Comparison of ENCODE assay signal across 8 mouse cellular contexts in the genomic region with DNA sequence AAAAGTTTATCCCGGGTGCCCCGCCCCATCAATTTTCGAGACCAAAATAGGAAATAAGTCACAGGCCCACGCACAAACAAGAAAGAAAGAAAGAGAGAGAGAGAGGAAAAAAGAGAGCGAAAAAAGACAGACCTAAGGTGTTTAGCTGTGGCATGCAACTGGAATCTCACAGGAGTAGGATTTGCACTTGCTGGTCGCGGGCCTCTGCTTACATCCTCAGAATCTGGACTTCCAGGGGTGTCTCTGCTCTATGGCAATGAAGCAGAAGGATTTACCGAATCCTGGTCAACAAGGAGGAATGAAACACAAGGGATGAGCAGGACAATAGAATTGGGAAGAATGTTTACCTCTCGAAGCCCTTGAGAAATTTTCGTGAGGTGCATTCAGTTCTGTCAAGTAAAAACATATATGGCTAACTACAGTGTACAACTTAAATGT. TPM values are rescaled to one million over a fixed set of nuclear protein-coding genes. Genes with fewer than 3 reads are reported as not detected.
DNase-seq lines count a peak whose midpoint lies in the region; ATAC-seq and TF ChIP-seq lines count a peak whose summit lies in the region.

No protein-coding gene starts in this region.

- intact Hi-C loops in left cerebral cortex, postnatal 14 days (cut with DNase I), result no loop called here

- peak overlapping the region; percentile 87 for H3K9ac ChIP-seq in kidney, postnatal 0 days (ENCODE audit: low read depth, low read length)
- H3K9ac ChIP-seq in hindbrain, embryonic 13.5 days, result peak overlapping the region; percentile 85
- peak overlapping the region; percentile 79 for H3K9ac ChIP-seq in midbrain, embryonic 15.5 days

- H3K27me3 ChIP-seq in kidney, postnatal 0 days (ENCODE audit: insufficient read depth, low read length), result no peaks in the 10 kb centered on the region
- H3K27me3 ChIP-seq in hindbrain, embryonic 13.5 days, result no peaks in the 10 kb centered on the region
- no peaks in the 10 kb centered on the region for H3K27me3 ChIP-seq in midbrain, embryonic 15.5 days (replicated peaks)

- TF ChIP-seq POLR2A in bone marrow macrophage, adult 2 months (IDR thresholded peaks at IDR 0.05; ENCODE audit: borderline replicate concordance, low read depth, low read length), result no peak

- TF ChIP-seq CTCF in kidney, postnatal 0 days (IDR thresholded peaks at IDR 0.05; ENCODE audit: low read depth), result no peak
- TF ChIP-seq CTCF in bone marrow macrophage, adult 2 months (IDR thresholded peaks at IDR 0.05; ENCODE audit: low read depth, low read length), result no peak

- no peaks in the 10 kb centered on the region for H3K4me1 ChIP-seq in kidney, postnatal 0 days (replicated peaks; ENCODE audit: insufficient read depth, low read length)
- H3K4me1 ChIP-seq in bone marrow macrophage, adult 2 months (ENCODE audit: control insufficient read depth, insufficient read depth, low read length), result peaks cover 5% of the 10 kb centered on the region
- H3K4me1 ChIP-seq in hindbrain, embryonic 13.5 days (replicated peaks), result peaks cover 14% of the 10 kb centered on the region
- peaks cover 18% of the 10 kb centered on the region for H3K4me1 ChIP-seq in midbrain, embryonic 15.5 days

- 15% methylated on average over 10 of the region's 10 CpGs for whole genome bisulfite sequencing in kidney, postnatal 0 days
- WGBS in hindbrain, embryonic 13.5 days, result 13% methylated on average over 10 of the region's 10 CpGs
- WGBS in midbrain, embryonic 15.5 days, result 14% methylated on average over 10 of the region's 10 CpGs

- H3K4me3 ChIP-seq in kidney, postnatal 0 days (replicated peaks; ENCODE audit: low read depth, low read length), result peak overlapping the region; percentile 84
- peak overlapping the region; percentile 96 for H3K4me3 ChIP-seq in bone marrow macrophage, adult 2 months (ENCODE audit: insufficient read depth, low read length)
- H3K4me3 ChIP-seq in hindbrain, embryonic 13.5 days, result peak overlapping the region; percentile 81
- H3K4me3 ChIP-seq in midbrain, embryonic 15.5 days, result peak overlapping the region; percentile 84

- ATAC-seq in kidney, postnatal 0 days (replicated peaks; ENCODE audit: low FRiP score, low read depth), result no peak
- ATAC-seq in hindbrain, embryonic 13.5 days (ENCODE audit: low FRiP score), result no peak
- ATAC-seq in midbrain, embryonic 15.5 days (replicated peaks), result no peak

- peak overlapping the region; percentile 75 for H3K4me2 ChIP-seq in kidney, postnatal 0 days (ENCODE audit: low read length)
- H3K4me2 ChIP-seq in hindbrain, embryonic 13.5 days, result peak overlapping the region; percentile 84
- H3K4me2 ChIP-seq in midbrain, embryonic 15.5 days, result peak overlapping the region; percentile 76

- H3K27ac ChIP-seq in kidney, postnatal 0 days, result peak overlapping the region; percentile 96
- peak overlapping the region; percentile 86 for H3K27ac ChIP-seq in bone marrow macrophage, adult 2 months (ENCODE audit: insufficient read depth, low read depth, low read length)
- H3K27ac ChIP-seq in hindbrain, embryonic 13.5 days, result peak overlapping the region; percentile 94
- peak overlapping the region; percentile 97 for H3K27ac ChIP-seq in midbrain, embryonic 15.5 days

- DNase-seq in kidney, postnatal 0 days (ENCODE audit: low spot score), result peak; percentile 46
- DNase-seq in kidney, postnatal 25 days, result no peak
- DNase-seq in left cerebral cortex, postnatal 14 days (ENCODE audit: low spot score in 2 of 2), result no peak
- DNase-seq in urinary bladder, postnatal 36 days (ENCODE audit: low spot score in 2 of 2), result no peak
- DNase-seq in urinary bladder, postnatal 4 days (ENCODE audit: low spot score in 2 of 2), result no peak

- H3K36me3 ChIP-seq in kidney, postnatal 0 days (ENCODE audit: insufficient read depth, low read length), result no peaks in the 10 kb centered on the region
- no peaks in the 10 kb centered on the region for H3K36me3 ChIP-seq in hindbrain, embryonic 13.5 days
- no peaks in the 10 kb centered on the region for H3K36me3 ChIP-seq in midbrain, embryonic 15.5 days (replicated peaks)

- no peaks in the 10 kb centered on the region for H3K9me3 ChIP-seq in kidney, postnatal 0 days (replicated peaks; ENCODE audit: low read length)
- H3K9me3 ChIP-seq in hindbrain, embryonic 13.5 days, result no peaks in the 10 kb centered on the region
- H3K9me3 ChIP-seq in midbrain, embryonic 15.5 days, result no peaks in the 10 kb centered on the region

RNA-seq across cellular contexts. Expression of a gene that starts 0.6 kb away (rescaled TPM):
- polyA plus RNA-seq in kidney, postnatal 0 days (2015; fragmentation: Nextera tagmentation; extraction: Ambion mirVana), result 4.8 and 5.6 TPM in 2 replicates
- polyA plus RNA-seq in bone marrow macrophage, adult 2 months (2012; ENCODE audit: insufficient read depth, insufficient read length, missing spikeins), result 2.9 and 3.4 TPM in 2 replicates
- 9.3 and 12.1 TPM in 2 replicates for polyA plus RNA-seq in hindbrain, embryonic 13.5 days (2015; fragmentation: Nextera tagmentation; extraction: Ambion mirVana)
- polyA plus RNA-seq in midbrain, embryonic 15.5 days (2015; fragmentation: Nextera tagmentation; extraction: Ambion mirVana), result 13.4 and 14.5 TPM in 2 replicates
- total RNA-seq in left cerebral cortex, postnatal 14 days (2021), result 10 to 100 TPM; 29.7 to 35.7 TPM

RNA-seq across cellular contexts. Expression of a gene that starts 14.9 kb away (rescaled TPM):
- polyA plus RNA-seq in kidney, postnatal 0 days (2015; fragmentation: Nextera tagmentation; extraction: Ambion mirVana), result 1.8 and 2.5 TPM in 2 replicates
- 2.4 and 5.1 TPM in 2 replicates for polyA plus RNA-seq in bone marrow macrophage, adult 2 months (2012; ENCODE audit: insufficient read depth, insufficient read length, missing spikeins)
- 0.30 TPM in 1 of 2 replicates, not detected in the other for polyA plus RNA-seq in hindbrain, embryonic 13.5 days (2015; fragmentation: Nextera tagmentation; extraction: Ambion mirVana)
- polyA plus RNA-seq in midbrain, embryonic 15.5 days (2015; fragmentation: Nextera tagmentation; extraction: Ambion mirVana), result 0.17 and 0.50 TPM in 2 replicates
- total RNA-seq in left cerebral cortex, postnatal 14 days (2021), result not detected

RNA-seq across cellular contexts. Expression of a gene that starts 26.7 kb away (rescaled TPM):
- 0.32 and 0.33 TPM in 2 replicates for polyA plus RNA-seq in kidney, postnatal 0 days (2015; fragmentation: Nextera tagmentation; extraction: Ambion mirVana)
- not detected in 2 replicates for polyA plus RNA-seq in bone marrow macrophage, adult 2 months (2012; ENCODE audit: insufficient read depth, insufficient read length, missing spikeins)
- 0.23 and 0.30 TPM in 2 replicates for polyA plus RNA-seq in hindbrain, embryonic 13.5 days (2015; fragmentation: Nextera tagmentation; extraction: Ambion mirVana)
- 0.14 and 0.23 TPM in 2 replicates for polyA plus RNA-seq in midbrain, embryonic 15.5 days (2015; fragmentation: Nextera tagmentation; extraction: Ambion mirVana)
- total RNA-seq in left cerebral cortex, postnatal 14 days (2021), result under 1 TPM; 0.47 to 0.64 TPM

RNA-seq across cellular contexts. Expression of a gene that starts 32.7 kb away (rescaled TPM):
- 57.3 and 62.8 TPM in 2 replicates for polyA plus RNA-seq in kidney, postnatal 0 days (2015; fragmentation: Nextera tagmentation; extraction: Ambion mirVana)
- 64.1 and 73.0 TPM in 2 replicates for polyA plus RNA-seq in bone marrow macrophage, adult 2 months (2012; ENCODE audit: insufficient read depth, insufficient read length, missing spikeins)
- 89.8 and 90.0 TPM in 2 replicates for polyA plus RNA-seq in hindbrain, embryonic 13.5 days (2015; fragmentation: Nextera tagmentation; extraction: Ambion mirVana)
- polyA plus RNA-seq in midbrain, embryonic 15.5 days (2015; fragmentation: Nextera tagmentation; extraction: Ambion mirVana), result 97.2 and 101 TPM in 2 replicates
- 100 to 1,000 TPM in 1 of 2 experiments, 10 to 100 TPM in 1; 87.8 to 109 TPM for total RNA-seq in left cerebral cortex, postnatal 14 days (2021)

RNA-seq across cellular contexts. Expression of a gene that starts 53.3 kb away (rescaled TPM):
- 21.6 and 22.4 TPM in 2 replicates for polyA plus RNA-seq in kidney, postnatal 0 days (2015; fragmentation: Nextera tagmentation; extraction: Ambion mirVana)
- polyA plus RNA-seq in bone marrow macrophage, adult 2 months (2012; ENCODE audit: insufficient read depth, insufficient read length, missing spikeins), result 18.5 and 19.0 TPM in 2 replicates
- 27.2 and 29.3 TPM in 2 replicates for polyA plus RNA-seq in hindbrain, embryonic 13.5 days (2015; fragmentation: Nextera tagmentation; extraction: Ambion mirVana)
- polyA plus RNA-seq in midbrain, embryonic 15.5 days (2015; fragmentation: Nextera tagmentation; extraction: Ambion mirVana), result 30.0 and 30.7 TPM in 2 replicates
- total RNA-seq in left cerebral cortex, postnatal 14 days (2021), result 10 to 100 TPM; 19.3 to 20.1 TPM
